Mouse (Mus musculus) naive thymus-derived CD4-positive, alpha-beta T cell, adult 2 months (primary cell): ENCODE results near the gene Dnlz.
"Not testable (repeated sequence)": the region's sequence is repeated elsewhere in the genome, so short reads cannot be mapped to it uniquely, and the experiment has no call there.

Experiments used
- DNase-seq: peaks from one replicate; pipeline ENCODE4 v3.0.0-alpha.2; 2011; ENCODE audit warnings: low read depth

Dnlz gene

GRCm38 (mm10) chr2:26351358-26352290 is at the start of gene Dnlz:
Dnlz (minus strand) TSS chr2:26352110.
- DNase-seq: peak; percentile 95

GRCm38 (mm10) chr2:26401023-26401422 is 49.1 kb upstream of the Dnlz start:
- DNase-seq: no peak

GRCm38 (mm10) chr2:26400296-26400695 is 48.4 kb upstream of the Dnlz start:
- no peak for DNase-seq

- no peak for DNase-seq
These were observed 47.7 kb upstream of the Dnlz start for GRCm38 (mm10) chr2:26399647-26400046.

GRCm38 (mm10) chr2:26398978-26399377 is 47.1 kb upstream of the Dnlz start:
- DNase-seq: no peak

GRCm38 (mm10) chr2:26391617-26392016 is 39.7 kb upstream of the Dnlz start:
- no peak for DNase-seq

GRCm38 (mm10) chr2:26390954-26391353 is 39.0 kb upstream of the Dnlz start:
- no peak for DNase-seq

- DNase-seq: peak; percentile 90
These were observed 37.3 kb upstream of the Dnlz start, which contains the start of the genes Entr1 and Pmpca for GRCm38 (mm10) chr2:26389154-26389690. Entr1 (minus strand) TSS chr2:26389316. Pmpca (plus strand) TSS chr2:26389339.

- no peak for DNase-seq
These were observed 36.8 kb upstream of the Dnlz start for GRCm38 (mm10) chr2:26388682-26389153.

GRCm38 (mm10) chr2:26387713-26388112 is 35.8 kb upstream of the Dnlz start:
- no peak for DNase-seq

GRCm38 (mm10) chr2:26380871-26381270 is 29.0 kb upstream of the Dnlz start:
- not testable (repeated sequence) for DNase-seq

- peak; percentile 87 for DNase-seq
These were observed 28.3 kb upstream of the Dnlz start, which contains the start of gene Snapc4 for GRCm38 (mm10) chr2:26380131-26380771. Snapc4 (minus strand) TSS chr2:26380653.

GRCm38 (mm10) chr2:26372396-26372795 is 20.5 kb upstream of the Dnlz start:
- DNase-seq: no peak

- no peak for DNase-seq
These were observed 16.7 kb upstream of the Dnlz start for GRCm38 (mm10) chr2:26368572-26368971.

GRCm38 (mm10) chr2:26367911-26368310 is 16.0 kb upstream of the Dnlz start:
- no peak for DNase-seq

GRCm38 (mm10) chr2:26364738-26365465 is 13.0 kb upstream of the Dnlz start:
- DNase-seq: no peak

GRCm38 (mm10) chr2:26363481-26363880 is 11.6 kb upstream of the Dnlz start:
- no peak for DNase-seq

- no peak for DNase-seq
These were observed 11.1 kb upstream of the Dnlz start for GRCm38 (mm10) chr2:26362991-26363390.

GRCm38 (mm10) chr2:26360772-26361171 is 8.9 kb upstream of the Dnlz start, which contains the start of gene Card9:
Card9 (minus strand) TSS chr2:26360918.
- DNase-seq: no peak

GRCm38 (mm10) chr2:26359983-26360382 is 8.1 kb upstream of the Dnlz start:
- DNase-seq: no peak

- DNase-seq: no peak
These were observed 6.9 kb upstream of the Dnlz start for GRCm38 (mm10) chr2:26358667-26359320.
